Mouse (Mus musculus) cortical plate, adult 2 months (tissue): ENCODE measurements at regions not wholly inside any gene's neighbourhood (a gene's known extent, or its start where the extent isn't known, plus 50 kb on each side); places are given as distances from the start of the nearest gene placed in this dataset.

Experiments
- CTCF ChIP-seq: fragments of 200-500 bp; IDR thresholded peaks from 2 replicates; pipeline ENCODE4 v1.5.1; 2011; ENCODE audit warnings: mild to moderate bottlenecking, control low read depth, low read length; ENCODE audit not compliant: insufficient read depth; ENCODE audit errors: extremely low read depth
- POLR2A ChIP-seq: fragments of 200-500 bp; IDR thresholded peaks from 2 replicates; pipeline ENCODE4 v1.6.1; 2011; ENCODE audit warnings: mild to moderate bottlenecking, low read length, control low read depth; ENCODE audit not compliant: insufficient read depth; ENCODE audit errors: extremely low read depth

- no peak for TF ChIP-seq CTCF
- no peak for TF ChIP-seq POLR2A
Observed at GRCm38 (mm10) chr6:98855958-98856357, 513.4 kb upstream of the Gm765 start.
